Mouse (Mus musculus) MEL (cell line): ENCODE data around the gene Slc7a8. TPM values are rescaled to one million over a fixed set of nuclear protein-coding genes. Genes with fewer than 3 reads are reported as not detected.

ENCODE experiments used
- DNase-seq: peaks from one replicate; pipeline ENCODE4 v3.0.0; 2011; ENCODE audit warnings: low read depth, low spot score
- H3K27ac ChIP-seq: 2 replicates; pipeline ENCODE4 v1.5.1; 2012; ENCODE audit warnings: low read depth, mild to moderate bottlenecking, control low read depth, low read length, moderate library complexity; ENCODE audit not compliant: control insufficient read depth
- H3K27me3 ChIP-seq, 2 experiments: fragments of 150-350 bp in 1 of 2; sonication (generic) in 1 of 2; 2 replicates each; pipeline ENCODE4 v1.6.1; 2012; ENCODE audit warnings: low read length in 2 of 2, mild to moderate bottlenecking in 2 of 2, improper control_type of control experiment in 1 of 2, moderate library complexity in 1 of 2; ENCODE audit not compliant: insufficient read depth in 2 of 2, control insufficient read depth in 1 of 2
- H3K36me3 ChIP-seq, 2 experiments: 2 replicates each; pipeline ENCODE4 v1.6.1; 2012 to 2014; ENCODE audit warnings: low read length in 2 of 2, improper control_type of control experiment in 1 of 2, inconsistent platforms in 1 of 2, mild to moderate bottlenecking in 1 of 2; ENCODE audit not compliant: insufficient read depth in 2 of 2, control insufficient read depth in 1 of 2
- H3K4me1 ChIP-seq, 2 experiments: fragments of 150-350 bp in 1 of 2; sonication (generic) in 1 of 2; 2 replicates each; pipeline ENCODE4 v1.6.1; 2012; ENCODE audit warnings: low read length in 2 of 2, improper control_type of control experiment in 1 of 2, mild to moderate bottlenecking in 1 of 2; ENCODE audit not compliant: insufficient read depth in 2 of 2, control insufficient read depth in 1 of 2
- H3K4me3 ChIP-seq, 2 experiments: fragments of 150-350 bp in 1 of 2; sonication (generic) in 1 of 2; 2 replicates each; pipeline ENCODE4 v1.5.1; 2012; ENCODE audit warnings: low read depth in 2 of 2, low read length in 2 of 2, mild to moderate bottlenecking in 2 of 2, moderate library complexity in 2 of 2, control low read depth in 1 of 2, improper control_type of control experiment in 1 of 2; ENCODE audit not compliant: control insufficient read depth in 1 of 2, insufficient read depth in 1 of 2
- H3K79me2 ChIP-seq: 2 replicates; pipeline ENCODE4 v1.6.1; 2012; ENCODE audit warnings: mild to moderate bottlenecking, low read length, moderate library complexity; ENCODE audit not compliant: control insufficient read depth, poor library complexity, insufficient read depth
- H3K9ac ChIP-seq: 2 replicates; pipeline ENCODE4 v1.6.1; 2012; ENCODE audit warnings: low read depth, mild to moderate bottlenecking, control low read depth, low read length, moderate library complexity; ENCODE audit not compliant: control insufficient read depth, poor library complexity, severe bottlenecking
- H3K9me3 ChIP-seq: fragments of 150-350 bp; sonication (generic); replicated peaks from 2 replicates; pipeline ENCODE4 v1.6.1; 2012; ENCODE audit warnings: mild to moderate bottlenecking, low read length, improper control_type of control experiment, moderate library complexity; ENCODE audit not compliant: insufficient read depth
- BHLHE40 ChIP-seq: IDR thresholded peaks from 2 replicates; pipeline ENCODE4 v1.6.1; 2012; ENCODE audit warnings: low read depth, mild to moderate bottlenecking, inconsistent platforms, low read length, improper control_type of control experiment, borderline replicate concordance
- CHD2 ChIP-seq: IDR thresholded peaks from 2 replicates; pipeline ENCODE4 v1.6.1; 2011; ENCODE audit warnings: low read length, improper control_type of control experiment
- CTCF ChIP-seq, 3 experiments: IDR thresholded peaks in 2 of 3; conservative IDR thresholded peaks in 1 of 3; 2 replicates each; pipeline ENCODE4 v1.5.1; 2011 to 2012; ENCODE audit warnings: low read length in 3 of 3, low read depth in 2 of 3, mild to moderate bottlenecking in 2 of 3, improper control_type of control experiment in 1 of 3, inconsistent platforms in 1 of 3, mixed read lengths in 1 of 3, moderate library complexity in 1 of 3; ENCODE audit not compliant: control insufficient read depth in 1 of 3, insufficient read depth in 1 of 3, poor library complexity in 1 of 3, severe bottlenecking in 1 of 3
- E2F4 ChIP-seq: IDR thresholded peaks from 2 replicates; pipeline ENCODE4 v1.6.1; 2011; ENCODE audit warnings: low read depth, low read length, improper control_type of control experiment, borderline replicate concordance
- ELF1 ChIP-seq: IDR thresholded peaks from 2 replicates; pipeline ENCODE4 v1.6.1; 2014; ENCODE audit warnings: low read depth, mild to moderate bottlenecking, inconsistent platforms, low read length, improper control_type of control experiment, moderate library complexity
- EP300 ChIP-seq, 2 experiments: IDR thresholded peaks; 2 replicates each; pipeline ENCODE4 v1.6.1; 2011; ENCODE audit warnings: improper control_type of control experiment in 2 of 2, low read length in 2 of 2, low read depth in 1 of 2, mild to moderate bottlenecking in 1 of 2
- ETS1 ChIP-seq: IDR thresholded peaks from 2 replicates; pipeline ENCODE4 v1.6.1; 2012; ENCODE audit warnings: low read depth, mild to moderate bottlenecking, inconsistent platforms, low read length, improper control_type of control experiment, moderate library complexity
- GABPA ChIP-seq: IDR thresholded peaks from 2 replicates; pipeline ENCODE4 v1.6.1; 2012; ENCODE audit warnings: low read depth, mild to moderate bottlenecking, inconsistent platforms, low read length, improper control_type of control experiment, moderate library complexity
- GATA1 ChIP-seq: IDR thresholded peaks from 2 replicates; pipeline ENCODE4 v1.6.1; 2011; ENCODE audit warnings: low read depth, low read length, improper control_type of control experiment
- HCFC1 ChIP-seq: IDR thresholded peaks from 2 replicates; pipeline ENCODE4 v1.6.1; 2012; ENCODE audit warnings: low read depth, mild to moderate bottlenecking, inconsistent platforms, low read length, improper control_type of control experiment, moderate library complexity
- KAT2A ChIP-seq: conservative IDR thresholded peaks from 2 replicates; pipeline ENCODE4 v1.6.1; 2012; ENCODE audit warnings: low read depth, low read length, improper control_type of control experiment, inconsistent platforms
- MAFK ChIP-seq: IDR thresholded peaks from 2 replicates; pipeline ENCODE4 v1.6.1; 2011; ENCODE audit warnings: low read depth, mild to moderate bottlenecking, low read length, improper control_type of control experiment, borderline replicate concordance
- MAX ChIP-seq: IDR thresholded peaks from 2 replicates; pipeline ENCODE4 v1.6.1; 2011; ENCODE audit warnings: low read length, improper control_type of control experiment
- MAZ ChIP-seq: IDR thresholded peaks from 2 replicates; pipeline ENCODE4 v1.6.1; 2012; ENCODE audit warnings: low read depth, mild to moderate bottlenecking, inconsistent platforms, low read length, improper control_type of control experiment
- MXI1 ChIP-seq: IDR thresholded peaks from 2 replicates; pipeline ENCODE4 v1.6.1; 2011; ENCODE audit warnings: mild to moderate bottlenecking, low read depth, low read length, improper control_type of control experiment
- MYB ChIP-seq: IDR thresholded peaks from 2 replicates; pipeline ENCODE4 v1.6.1; 2011; ENCODE audit warnings: mild to moderate bottlenecking, low read depth, low read length, improper control_type of control experiment
- MYC ChIP-seq: IDR thresholded peaks from 2 replicates; pipeline ENCODE4 v1.6.1; 2011; ENCODE audit warnings: low read depth, mild to moderate bottlenecking, low read length, improper control_type of control experiment, moderate library complexity
- NELFE ChIP-seq: IDR thresholded peaks from 2 replicates; pipeline ENCODE4 v1.6.1; 2011; ENCODE audit warnings: low read depth, low read length, improper control_type of control experiment
- NRF1 ChIP-seq: IDR thresholded peaks from 2 replicates; pipeline ENCODE4 v1.6.1; 2014; ENCODE audit warnings: low read depth, mild to moderate bottlenecking, inconsistent platforms, low read length, improper control_type of control experiment, moderate library complexity; ENCODE audit not compliant: poor library complexity, insufficient read depth, severe bottlenecking
- POLR2A ChIP-seq, 2 experiments: IDR thresholded peaks; 2 replicates each; pipeline ENCODE4 v1.6.1; 2011 to 2012; ENCODE audit warnings: low read length in 2 of 2, mild to moderate bottlenecking in 2 of 2, control low read depth in 1 of 2, improper control_type of control experiment in 1 of 2, low read depth in 1 of 2, moderate library complexity in 1 of 2; ENCODE audit not compliant: control insufficient read depth in 1 of 2, insufficient read depth in 1 of 2, poor library complexity in 1 of 2
- POLR2AphosphoS2 ChIP-seq: IDR thresholded peaks from 2 replicates; pipeline ENCODE4 v1.6.1; 2011; ENCODE audit warnings: low read length, improper control_type of control experiment
- POLR2AphosphoS5 ChIP-seq: IDR thresholded peaks from 2 replicates; pipeline ENCODE4 v1.6.1; 2012; ENCODE audit warnings: low read depth, borderline replicate concordance, mild to moderate bottlenecking, inconsistent platforms, low read length, moderate library complexity, mixed read lengths
- RAD21 ChIP-seq: IDR thresholded peaks from 2 replicates; pipeline ENCODE4 v1.6.1; 2011; ENCODE audit warnings: mild to moderate bottlenecking, low read depth, low read length, improper control_type of control experiment
- RCOR1 ChIP-seq: IDR thresholded peaks from 2 replicates; pipeline ENCODE4 v1.6.1; 2012; ENCODE audit warnings: low read depth, mild to moderate bottlenecking, inconsistent platforms, low read length, improper control_type of control experiment
- SIN3A ChIP-seq: IDR thresholded peaks from 2 replicates; pipeline ENCODE4 v1.6.1; 2012; ENCODE audit warnings: low read length, improper control_type of control experiment, inconsistent platforms
- SMC3 ChIP-seq: IDR thresholded peaks from 2 replicates; pipeline ENCODE4 v1.6.1; 2011; ENCODE audit warnings: low read depth, low read length, improper control_type of control experiment
- TAL1 ChIP-seq: IDR thresholded peaks from 2 replicates; pipeline ENCODE4 v1.6.1; 2012; ENCODE audit warnings: mild to moderate bottlenecking, inconsistent platforms, low read length, moderate library complexity, mixed read lengths
- TBP ChIP-seq: IDR thresholded peaks from 2 replicates; pipeline ENCODE4 v1.8.0; 2011; ENCODE audit warnings: low read depth, low read length, improper control_type of control experiment
- TCF12 ChIP-seq: IDR thresholded peaks from 2 replicates; pipeline ENCODE4 v1.6.1; 2014; ENCODE audit warnings: low read depth, mild to moderate bottlenecking, inconsistent platforms, low read length, improper control_type of control experiment, moderate library complexity
- UBTF ChIP-seq: IDR thresholded peaks from 2 replicates; pipeline ENCODE4 v1.6.1; 2012; ENCODE audit warnings: low read depth, mild to moderate bottlenecking, inconsistent platforms, low read length, improper control_type of control experiment, moderate library complexity, borderline replicate concordance; ENCODE audit not compliant: insufficient read depth
- USF2 ChIP-seq, 2 experiments: IDR thresholded peaks; 2 replicates each; pipeline ENCODE4 v1.6.1; 2011 to 2012; ENCODE audit warnings: improper control_type of control experiment in 2 of 2, low read length in 2 of 2, borderline replicate concordance in 1 of 2, inconsistent platforms in 1 of 2, low read depth in 1 of 2, mild to moderate bottlenecking in 1 of 2; ENCODE audit not compliant: insufficient read depth in 1 of 2
- ZC3H11A ChIP-seq: IDR thresholded peaks from 2 replicates; pipeline ENCODE4 v1.6.1; 2012; ENCODE audit warnings: low read depth, mild to moderate bottlenecking, inconsistent platforms, low read length, improper control_type of control experiment
- ZMIZ1 ChIP-seq: IDR thresholded peaks from 2 replicates; pipeline ENCODE4 v1.6.1; 2012; ENCODE audit warnings: low read depth, mild to moderate bottlenecking, inconsistent platforms, low read length, improper control_type of control experiment, moderate library complexity
- polyA plus RNA-seq, 2 experiments: library from polyadenylated mRNA; stranded (reverse) in 1 of 2; unstranded in 1 of 2; fragments of >175 nt in 1 of 2; fragments of >200 nt in 1 of 2; gene quantifications; 2 replicates each; pipeline versions ENCODE4 v1.2.1 to v1.2.4; 2012; ENCODE audit warnings: low replicate concordance in 2 of 2, low read depth in 1 of 2; ENCODE audit not compliant: insufficient read length in 2 of 2, insufficient read depth in 1 of 2, missing spikeins in 1 of 2
- total RNA-seq: library from RNA; depleted of rRNA; stranded (reverse); fragments of 300-350 nt; gene quantifications from 2 replicates; pipeline ENCODE4 v1.2.3, GENCODE M21; 2012

Gene Slc7a8
- total and polyA plus RNA-seq, 3 experiments: 0.08 to 0.29 TPM; not detected in 1

DNA sequence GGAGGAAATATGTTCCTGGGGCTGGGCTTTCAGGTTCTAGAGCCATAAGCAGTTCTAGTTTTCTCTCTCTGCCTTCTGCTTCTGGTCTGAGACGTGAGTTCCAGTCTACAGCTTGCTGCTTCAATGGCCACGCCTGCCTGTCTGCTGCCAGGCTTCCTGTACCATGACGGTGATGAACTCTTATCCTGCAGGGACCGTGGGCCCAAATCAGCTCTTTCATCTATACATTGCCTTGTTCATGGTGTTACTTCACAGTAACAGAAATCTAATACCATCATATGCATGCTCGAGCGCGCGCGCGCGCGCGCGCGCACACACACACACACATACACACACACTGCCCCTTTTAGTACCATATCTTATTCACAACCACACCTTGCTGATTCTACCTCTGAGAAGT lies 15.0 kb upstream of the Slc7a8 start:
- Histone ChIP-seq H3K9me3 (no peaks in the 10 kb centered on the region), H3K4me3 (peak overlapping the region; percentile 43 to 51), H3K27me3 (no peaks in the 10 kb centered on the region), H3K4me1 (peaks cover 25 to 33% of the 10 kb centered on the region in 2 experiments), H3K27ac (peak overlapping the region; percentile 90), H3K9ac (peak overlapping the region; percentile 56), H3K36me3 (peaks cover 0 to 24% of the 10 kb centered on the region in 2 experiments; a peak in 2 of 4 replicates), H3K79me2 (no peaks in the 10 kb centered on the region)
- TF ChIP-seq ETS1: no peak; the same call in 1 of the 2 replicates
- TF ChIP-seq MXI1: peak; percentile 29; the same call in 1 of the 2 replicates
- no peak for TF ChIP-seq ZMIZ1
- no peak for TF ChIP-seq ZC3H11A
- TF ChIP-seq E2F4: no peak
- no peak for TF ChIP-seq SIN3A
- TF ChIP-seq MAZ: no peak
- no peak for TF ChIP-seq MAFK
- TF ChIP-seq MAX: no peak
- TF ChIP-seq MYB: no peak
- TF ChIP-seq POLR2AphosphoS5: no peak
- no peak for TF ChIP-seq POLR2AphosphoS2
- no peak for TF ChIP-seq GABPA
- no peak for TF ChIP-seq CHD2
- no peak for TF ChIP-seq UBTF
- TF ChIP-seq GATA1: peak; percentile 90
- no peak; the same call in 1 of the 2 replicates for TF ChIP-seq RCOR1
- TF ChIP-seq BHLHE40: no peak; the same call in 1 of the 2 replicates
- TF ChIP-seq RAD21: no peak
- TF ChIP-seq CTCF (IDR thresholded peaks at IDR 0.05 in 2 of 3, conservative IDR thresholded peaks at IDR 0.05 in 1 of 3; ENCODE audit: control insufficient read depth in 1 of 3, insufficient read depth in 1 of 3, low read depth in 2 of 3, low read length in 3 of 3, poor library complexity in 1 of 3, severe bottlenecking in 1 of 3): no peak
- TF ChIP-seq HCFC1: 0 out of 2 replicates have a peak, but pooled peaks have one; percentile 11
- peak; percentile 89 for TF ChIP-seq TCF12
- peak; percentile 82 for TF ChIP-seq NRF1
- TF ChIP-seq TAL1: peak; percentile 40; the same call in 1 of the 2 replicates
- TF ChIP-seq SMC3: no peak
- no peak for TF ChIP-seq MYC
- TF ChIP-seq NELFE: no peak
- TF ChIP-seq USF2 (IDR thresholded peaks at IDR 0.05; ENCODE audit: borderline replicate concordance in 1 of 2, insufficient read depth in 1 of 2, low read depth in 1 of 2, low read length in 2 of 2): no peak
- TF ChIP-seq ELF1: no peak; the same call in 1 of the 2 replicates
- 0 out of 4 replicates have a peak, but pooled peaks of 1 of the 2 experiments have one; percentile 23 for TF ChIP-seq POLR2A (IDR thresholded peaks at IDR 0.05; ENCODE audit: control insufficient read depth in 1 of 2, insufficient read depth in 1 of 2, low read depth in 1 of 2, low read length in 2 of 2, poor library complexity in 1 of 2)
- TF ChIP-seq TBP: 0 out of 2 replicates have a peak, but pooled peaks have one; percentile 7
- peak in 1 of 2 experiments; percentile 85; a peak in 2 of 4 replicates for TF ChIP-seq EP300 (IDR thresholded peaks at IDR 0.05; ENCODE audit: low read depth in 1 of 2, low read length in 2 of 2)
- no peak for TF ChIP-seq KAT2A
- peak; percentile 88 for DNase-seq
